Mouse (Mus musculus) intestine, postnatal 0 days (tissue): ENCODE data around the gene Rnf34. TPM values are rescaled to one million over a fixed set of nuclear protein-coding genes. Genes with fewer than 3 reads are reported as not detected.

Source experiments
- ATAC-seq: fragments of 200-750 bp; cut with Nextera tagmentation; 2 replicates; pipeline ENCODE4 v1.8.0; 2017; ENCODE audit warnings: mild to moderate bottlenecking, moderate TSS enrichment, moderate library complexity
- H3K27ac ChIP-seq: fragments of 300-500 bp; sonication (generic); 2 replicates; pipeline ENCODE4 v1.5.1; 2014; ENCODE audit warnings: mild to moderate bottlenecking, low read depth, low read length, moderate library complexity
- H3K27me3 ChIP-seq: fragments of 300-500 bp; sonication (generic); replicated peaks from 2 replicates; pipeline ENCODE4 v1.6.1; 2014; ENCODE audit warnings: low read length, mixed read lengths; ENCODE audit not compliant: control insufficient read depth, insufficient read depth
- H3K36me3 ChIP-seq: fragments of 300-500 bp; sonication (generic); 2 replicates; pipeline ENCODE4 v1.6.1; 2014; ENCODE audit warnings: mild to moderate bottlenecking, moderate library complexity; ENCODE audit not compliant: control insufficient read depth, insufficient read depth
- H3K4me1 ChIP-seq: fragments of 300-500 bp; sonication (generic); replicated peaks from 2 replicates; pipeline ENCODE4 v1.6.1; 2014; ENCODE audit warnings: antibody characterized with exemption, low read length, mixed read lengths; ENCODE audit not compliant: control insufficient read depth, insufficient read depth
- H3K4me2 ChIP-seq: fragments of 300-500 bp; sonication (generic); replicated peaks from 2 replicates; pipeline ENCODE4 v1.6.1; 2014; ENCODE audit warnings: low read depth, mild to moderate bottlenecking, moderate library complexity
- H3K4me3 ChIP-seq: fragments of 300-500 bp; sonication (generic); 2 replicates; pipeline ENCODE4 v1.5.1; 2014; ENCODE audit warnings: low read depth, low read length
- H3K9ac ChIP-seq: fragments of 300-500 bp; sonication (generic); 2 replicates; pipeline ENCODE4 v1.6.1; 2014; ENCODE audit warnings: mild to moderate bottlenecking, low read depth, low read length
- H3K9me3 ChIP-seq: fragments of 300-500 bp; sonication (generic); 2 replicates; pipeline ENCODE4 v1.6.1; 2016; ENCODE audit warnings: mixed run types; ENCODE audit not compliant: control insufficient read depth
- CTCF ChIP-seq: sonication (generic); IDR thresholded peaks from 2 replicates; pipeline ENCODE4 v1.5.1; 2016; ENCODE audit warnings: low read depth, mild to moderate bottlenecking, control low read depth, antibody characterized with exemption, moderate library complexity
- WGBS: fragments of 180-500 bp; shearing (Covaris S2); extraction: QIAGEN DNeasy Blood & Tissue Kit; methylation state at CpG from one replicate; pipeline ENCODE4 v1.1.7; 2014; 5-methylcytosine and 5-hydroxymethylcytosine counted together
- polyA plus RNA-seq: library from polyadenylated mRNA; unstranded; fragments of >200 nt; fragmentation: Nextera tagmentation; extraction: Ambion mirVana; gene quantifications from 2 replicates; pipeline ENCODE4 v1.2.1, GENCODE M21; 2015

The Rnf34 gene
- polyA plus RNA-seq, 1 experiment from 2014 or later = 18.3 TPM

GRCm38 (mm10) chr5:122900558-122901171, 50.8 kb downstream of the Rnf34 start:
- Histone ChIP-seq H3K4me2 (peak overlapping the region; percentile 99), H3K9me3 (no peaks in the 10 kb centered on the region), H3K9ac (peak overlapping the region; percentile 72), H3K27ac (peak overlapping the region; percentile 76; the same call in 1 of the 2 replicates), H3K27me3 (no peaks in the 10 kb centered on the region), H3K4me1 (no peaks in the 10 kb centered on the region; the same call in 1 of the 2 replicates), H3K4me3 (peak overlapping the region; percentile 77), H3K36me3 (no peaks in the 10 kb centered on the region)
- ATAC-seq = no peak
- WGBS = 4% methylated on average over 32 of the region's 33 CpGs
- TF ChIP-seq CTCF = no peak

- TF ChIP-seq CTCF = no peak
- Histone ChIP-seq H3K4me1 (no peaks in the 10 kb centered on the region; the same call in 1 of the 2 replicates), H3K27ac (no peak overlapping the region), H3K27me3 (no peaks in the 10 kb centered on the region), H3K9ac (no peak overlapping the region), H3K4me3 (no peak overlapping the region), H3K36me3 (no peaks in the 10 kb centered on the region), H3K4me2 (no peak overlapping the region; the same call in 1 of the 2 replicates), H3K9me3 (no peaks in the 10 kb centered on the region)
- 65% methylated on average over 11 of the region's 11 CpGs for WGBS
- no peak for ATAC-seq
Measured at GRCm38 (mm10) chr5:122901179-122901578, 51.3 kb downstream of the Rnf34 start.

- H3K36me3 ChIP-seq = no peaks in the 10 kb centered on the region
- 61% methylated on average over 3 of the region's 3 CpGs for WGBS
- no peak for TF ChIP-seq CTCF
Measured at GRCm38 (mm10) chr5:122901666-122902065, 51.8 kb downstream of the Rnf34 start.

DNA sequence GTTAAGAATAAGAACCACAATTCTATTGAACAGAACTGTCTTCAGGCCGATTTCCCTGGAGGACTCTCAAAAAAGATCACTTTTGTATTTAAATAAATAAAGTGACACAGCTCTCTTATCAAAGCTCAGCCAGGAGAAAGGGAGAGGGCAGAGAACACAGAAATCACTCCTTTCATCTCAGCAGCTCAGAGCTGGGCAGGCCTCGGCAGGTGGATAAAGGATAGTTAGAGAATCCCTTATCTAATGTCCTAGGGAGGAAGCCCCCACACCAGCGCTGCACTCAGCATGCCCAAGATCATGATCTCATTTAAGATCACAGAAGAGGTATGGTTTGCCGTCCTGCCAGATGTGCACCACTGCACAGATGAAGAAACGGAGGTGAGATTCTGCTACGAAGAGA, 52.4 kb downstream of the Rnf34 start:
- no peak overlapping the region for H3K9ac ChIP-seq
- 79% methylated on average over 6 of the region's 6 CpGs for WGBS
- no peak for ATAC-seq
- no peaks in the 10 kb centered on the region for H3K27me3 ChIP-seq
- H3K27ac ChIP-seq = no peak overlapping the region
- H3K4me3 ChIP-seq = no peak overlapping the region
- H3K4me2 ChIP-seq = no peak overlapping the region
- no peaks in the 10 kb centered on the region; the same call in 1 of the 2 replicates for H3K4me1 ChIP-seq
- no peaks in the 10 kb centered on the region for H3K36me3 ChIP-seq
- TF ChIP-seq CTCF = no peak
- H3K9me3 ChIP-seq = no peaks in the 10 kb centered on the region

More at GRCm38 (mm10) chr5:122901666-122902065, 51.8 kb downstream of the Rnf34 start:
- no peak for ATAC-seq
- no peak overlapping the region for H3K27ac ChIP-seq
- no peak overlapping the region for H3K4me2 ChIP-seq
- H3K9ac ChIP-seq = no peak overlapping the region
- no peaks in the 10 kb centered on the region for H3K27me3 ChIP-seq
- H3K4me3 ChIP-seq = no peak overlapping the region
- H3K4me1 ChIP-seq = no peaks in the 10 kb centered on the region; the same call in 1 of the 2 replicates
- H3K9me3 ChIP-seq = no peaks in the 10 kb centered on the region

GRCm38 (mm10) chr5:122903165-122903564, 53.3 kb downstream of the Rnf34 start:
- 72% methylated on average over 5 of the region's 5 CpGs for WGBS
- no peaks in the 10 kb centered on the region for H3K36me3 ChIP-seq

DNA sequence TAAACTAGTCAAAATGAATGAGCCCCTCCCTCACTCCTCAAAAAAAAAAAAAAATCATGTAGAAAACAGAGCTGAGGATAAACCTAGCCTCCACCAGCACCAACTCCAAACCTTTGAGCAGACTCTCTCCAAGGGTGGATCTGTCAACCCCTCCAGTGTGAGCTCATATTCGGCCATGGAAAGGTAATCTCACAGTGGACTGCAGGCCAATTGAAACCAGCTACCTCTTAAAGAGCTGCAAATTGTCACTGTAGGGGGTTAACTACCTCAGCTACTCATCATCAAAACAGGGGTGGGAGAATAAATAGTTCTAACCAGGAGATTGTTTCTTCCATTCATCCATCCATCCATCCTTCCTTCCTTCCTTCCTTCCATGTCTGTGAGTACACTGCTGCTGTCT, 57.3 kb downstream of the Rnf34 start:
- no peaks in the 10 kb centered on the region for H3K4me1 ChIP-seq
- no peak overlapping the region for H3K4me2 ChIP-seq
- no peaks in the 10 kb centered on the region for H3K36me3 ChIP-seq
- no peaks in the 10 kb centered on the region for H3K27me3 ChIP-seq
- no peak overlapping the region for H3K9ac ChIP-seq
- H3K9me3 ChIP-seq = no peaks in the 10 kb centered on the region
- H3K27ac ChIP-seq = no peak overlapping the region
- TF ChIP-seq CTCF = no peak
- 93% methylated on average over 1 of the region's 1 CpGs for WGBS
- H3K4me3 ChIP-seq = no peak overlapping the region
- ATAC-seq = no peak

More at GRCm38 (mm10) chr5:122903165-122903564, 53.3 kb downstream of the Rnf34 start:
- H3K9me3 ChIP-seq = no peaks in the 10 kb centered on the region
- H3K4me3 ChIP-seq = no peak overlapping the region
- TF ChIP-seq CTCF = no peak
- H3K4me1 ChIP-seq = no peaks in the 10 kb centered on the region; the same call in 1 of the 2 replicates
- no peak overlapping the region for H3K4me2 ChIP-seq
- no peak overlapping the region for H3K9ac ChIP-seq
- no peak overlapping the region for H3K27ac ChIP-seq
- no peak for ATAC-seq
- no peaks in the 10 kb centered on the region for H3K27me3 ChIP-seq
